In genomic region chr4:140957725-140958124, GRCm38 (mm10) we compare ENCODE assay signal across 8 mouse cellular contexts. TPM values are rescaled to one million over a fixed set of nuclear protein-coding genes. Genes with fewer than 3 reads are reported as not detected.
A peak's percentile ranks its signal among the peaks of the same experiment; 100 is the strongest.
DNase-seq lines count a peak whose midpoint lies in the region; ATAC-seq and TF ChIP-seq lines count a peak whose summit lies in the region.

No protein-coding gene starts in this region.

- ATAC-seq in forebrain, embryonic 14.5 days = peak; percentile 30
- no peak for ATAC-seq in lung, embryonic 14.5 days (ENCODE audit: insufficient read depth)
- ATAC-seq in neural tube, embryonic 15.5 days (ENCODE audit: low FRiP score) = 0 out of 2 replicates have a peak, but pooled peaks have one; percentile 33

- no peaks in the 10 kb centered on the region for H3K4me1 ChIP-seq in ES-Bruce4 (ENCODE audit: control insufficient read depth, insufficient read depth, low read length)
- peaks cover 15% of the 10 kb centered on the region for H3K4me1 ChIP-seq in forebrain, embryonic 14.5 days (ENCODE audit: control insufficient read depth, insufficient read depth, low read length)
- H3K4me1 ChIP-seq in lung, embryonic 14.5 days (ENCODE audit: insufficient read depth) = peaks cover 8% of the 10 kb centered on the region
- H3K4me1 ChIP-seq in neural tube, embryonic 15.5 days = peaks cover 32% of the 10 kb centered on the region

- no peak overlapping the region for H3K27ac ChIP-seq in ES-Bruce4 (ENCODE audit: insufficient read depth, low read length)
- peak overlapping the region; percentile 62 for H3K27ac ChIP-seq in forebrain, embryonic 14.5 days (ENCODE audit: low read depth, low read length)
- H3K27ac ChIP-seq in lung, embryonic 14.5 days (ENCODE audit: low read depth) = no peak overlapping the region
- H3K27ac ChIP-seq in neural tube, embryonic 15.5 days (replicated peaks) = peak overlapping the region; percentile 54

- intact Hi-C loops in heart, postnatal 14 days (cut with DNase I) = loop anchor here (1.0 to 5.0 kb wide), 5 partner anchors 50 to 233 kb away; partner anchors contain the start of genes Padi2 and Padi3

- TF ChIP-seq POLR2A in ES-Bruce4 (IDR thresholded peaks at IDR 0.05; ENCODE audit: insufficient read depth, low read length) = no peak

- peak; percentile 72 for DNase-seq in cerebellum, adult 11-12 months
- peak; percentile 88 for DNase-seq in forebrain, embryonic 14.5 days (ENCODE audit: low spot score)
- DNase-seq in heart, postnatal 14 days = peak; percentile 83 to 84
- DNase-seq in layer of hippocampus, adult 18-20 months (ENCODE audit: low spot score in 2 of 2) = peak; percentile 61 to 87
- DNase-seq in lung, embryonic 14.5 days = peak; percentile 89
- peak; percentile 66 to 73 for DNase-seq in thymus, adult 18-20 months

- H3K27me3 ChIP-seq in ES-Bruce4 (ENCODE audit: control insufficient read depth, insufficient read depth, low read length, poor library complexity, severe bottlenecking) = no peaks in the 10 kb centered on the region
- no peaks in the 10 kb centered on the region for H3K27me3 ChIP-seq in forebrain, embryonic 14.5 days (replicated peaks; ENCODE audit: control insufficient read depth, insufficient read depth, low read length)
- no peaks in the 10 kb centered on the region for H3K27me3 ChIP-seq in lung, embryonic 14.5 days (ENCODE audit: insufficient read depth, low read length)
- no peaks in the 10 kb centered on the region; the same call in 1 of the 2 replicates for H3K27me3 ChIP-seq in neural tube, embryonic 15.5 days (replicated peaks)

- under 1% methylated on average over 13 of the region's 13 CpGs for WGBS in forebrain, embryonic 14.5 days
- WGBS in lung, embryonic 14.5 days = 1% methylated on average over 13 of the region's 13 CpGs
- WGBS in neural tube, embryonic 15.5 days = under 1% methylated on average over 13 of the region's 13 CpGs

- peak overlapping the region; percentile 11; the same call in 1 of the 2 replicates for H3K4me3 ChIP-seq in ES-Bruce4 (ENCODE audit: low read depth, low read length)
- peak overlapping the region; percentile 42 for H3K4me3 ChIP-seq in forebrain, embryonic 14.5 days (ENCODE audit: low read depth, low read length)
- peak overlapping the region; percentile 30 for H3K4me3 ChIP-seq in lung, embryonic 14.5 days (ENCODE audit: low read depth, low read length)
- peak overlapping the region; percentile 45 for H3K4me3 ChIP-seq in neural tube, embryonic 15.5 days (replicated peaks)

- peak overlapping the region; percentile 78 for H3K4me2 ChIP-seq in forebrain, embryonic 14.5 days (ENCODE audit: low read length)
- peak overlapping the region; percentile 69 for H3K4me2 ChIP-seq in lung, embryonic 14.5 days
- peak overlapping the region; percentile 86 for H3K4me2 ChIP-seq in neural tube, embryonic 15.5 days

- TF ChIP-seq CTCF in ES-Bruce4 (IDR thresholded peaks at IDR 0.05; ENCODE audit: low read depth, low read length) = peak; percentile 97
- TF ChIP-seq CTCF in lung, embryonic 14.5 days (IDR thresholded peaks at IDR 0.05; ENCODE audit: low read depth) = peak; percentile 99

- H3K9me3 ChIP-seq in ES-Bruce4 (replicated peaks; ENCODE audit: control insufficient read depth, insufficient read depth, low read length, poor library complexity, severe bottlenecking) = no peaks in the 10 kb centered on the region
- H3K9me3 ChIP-seq in forebrain, embryonic 14.5 days (replicated peaks; ENCODE audit: control insufficient read depth, low read length) = no peaks in the 10 kb centered on the region
- H3K9me3 ChIP-seq in lung, embryonic 14.5 days (ENCODE audit: low read depth, low read length) = no peaks in the 10 kb centered on the region
- no peaks in the 10 kb centered on the region for H3K9me3 ChIP-seq in neural tube, embryonic 15.5 days (replicated peaks)

- H3K9ac ChIP-seq in ES-Bruce4 (ENCODE audit: low read depth, poor library complexity, severe bottlenecking) = no peak overlapping the region
- peak overlapping the region; percentile 59 for H3K9ac ChIP-seq in forebrain, embryonic 14.5 days (ENCODE audit: low read length)
- peak overlapping the region; percentile 30 for H3K9ac ChIP-seq in lung, embryonic 14.5 days
- H3K9ac ChIP-seq in neural tube, embryonic 15.5 days (replicated peaks) = peak overlapping the region; percentile 49

- no peak for TF ChIP-seq EP300 in ES-Bruce4 (IDR thresholded peaks at IDR 0.05; ENCODE audit: insufficient read depth, low read depth, low read length)

- H3K36me3 ChIP-seq in ES-Bruce4 (ENCODE audit: control insufficient read depth, insufficient read depth, low read length, poor library complexity, severe bottlenecking) = no peaks in the 10 kb centered on the region
- no peaks in the 10 kb centered on the region for H3K36me3 ChIP-seq in forebrain, embryonic 14.5 days (ENCODE audit: control insufficient read depth, insufficient read depth, low read length)
- H3K36me3 ChIP-seq in lung, embryonic 14.5 days (ENCODE audit: insufficient read depth) = no peaks in the 10 kb centered on the region
- no peaks in the 10 kb centered on the region for H3K36me3 ChIP-seq in neural tube, embryonic 15.5 days

RNA-seq across cellular contexts. Expression of gene Sdhb, which starts 3.3 kb away (rescaled TPM):
- 99.6 and 103 TPM in 2 replicates for polyA plus RNA-seq in ES-Bruce4 (2011; ENCODE audit: insufficient read depth, insufficient read length, low read depth, missing spikeins)
- polyA plus RNA-seq in forebrain, embryonic 14.5 days (2014; fragmentation: Nextera tagmentation; extraction: Ambion mirVana) = 508 and 541 TPM in 2 replicates
- 100 to 1,000 TPM; 916 to 936 TPM for total RNA-seq in heart, postnatal 14 days (2021)
- total RNA-seq in layer of hippocampus, adult 18-20 months (2021) = 100 to 1,000 TPM; 183 to 190 TPM
- 382 and 392 TPM in 2 replicates for polyA plus RNA-seq in lung, embryonic 14.5 days (2014; fragmentation: Nextera tagmentation; extraction: Ambion mirVana)
- 492 and 530 TPM in 2 replicates for polyA plus RNA-seq in neural tube, embryonic 15.5 days (2015; fragmentation: Nextera tagmentation; extraction: Ambion mirVana)

RNA-seq across cellular contexts. Expression of gene Atp13a2, which starts 28.9 kb away (rescaled TPM):
- 16.8 and 17.0 TPM in 2 replicates for polyA plus RNA-seq in ES-Bruce4 (2011; ENCODE audit: insufficient read depth, insufficient read length, low read depth, missing spikeins)
- 79.9 and 110 TPM in 2 replicates for polyA plus RNA-seq in forebrain, embryonic 14.5 days (2014; fragmentation: Nextera tagmentation; extraction: Ambion mirVana)
- total RNA-seq in heart, postnatal 14 days (2021) = 10 to 100 TPM; 20.7 to 21.7 TPM
- 100 to 1,000 TPM; 151 to 157 TPM for total RNA-seq in layer of hippocampus, adult 18-20 months (2021)
- 34.0 and 37.2 TPM in 2 replicates for polyA plus RNA-seq in lung, embryonic 14.5 days (2014; fragmentation: Nextera tagmentation; extraction: Ambion mirVana)
- polyA plus RNA-seq in neural tube, embryonic 15.5 days (2015; fragmentation: Nextera tagmentation; extraction: Ambion mirVana) = 162 and 188 TPM in 2 replicates

RNA-seq across cellular contexts. Expression of gene Padi2, which starts 51.6 kb away (rescaled TPM):
- polyA plus RNA-seq in ES-Bruce4 (2011; ENCODE audit: insufficient read depth, insufficient read length, low read depth, missing spikeins) = 6.3 TPM in 2 replicates
- polyA plus RNA-seq in forebrain, embryonic 14.5 days (2014; fragmentation: Nextera tagmentation; extraction: Ambion mirVana) = 0.27 and 0.31 TPM in 2 replicates
- 1 to 10 TPM in 1 of 2 experiments, under 1 TPM in 1; 0.41 to 1.1 TPM for total RNA-seq in heart, postnatal 14 days (2021)
- 10 to 100 TPM; 25.0 to 27.3 TPM for total RNA-seq in layer of hippocampus, adult 18-20 months (2021)
- polyA plus RNA-seq in lung, embryonic 14.5 days (2014; fragmentation: Nextera tagmentation; extraction: Ambion mirVana) = 1.1 and 1.8 TPM in 2 replicates
- polyA plus RNA-seq in neural tube, embryonic 15.5 days (2015; fragmentation: Nextera tagmentation; extraction: Ambion mirVana) = 1.0 and 2.9 TPM in 2 replicates

RNA-seq across cellular contexts. Expression of gene Mfap2, which starts 52.5 kb away (rescaled TPM):
- polyA plus RNA-seq in ES-Bruce4 (2011; ENCODE audit: insufficient read depth, insufficient read length, low read depth, missing spikeins) = 4.5 and 5.2 TPM in 2 replicates
- polyA plus RNA-seq in forebrain, embryonic 14.5 days (2014; fragmentation: Nextera tagmentation; extraction: Ambion mirVana) = 255 and 287 TPM in 2 replicates
- 10 to 100 TPM; 24.5 to 28.1 TPM for total RNA-seq in heart, postnatal 14 days (2021)
- total RNA-seq in layer of hippocampus, adult 18-20 months (2021) = 1 to 10 TPM; 3.4 to 4.5 TPM
- polyA plus RNA-seq in lung, embryonic 14.5 days (2014; fragmentation: Nextera tagmentation; extraction: Ambion mirVana) = 517 and 566 TPM in 2 replicates
- 210 and 222 TPM in 2 replicates for polyA plus RNA-seq in neural tube, embryonic 15.5 days (2015; fragmentation: Nextera tagmentation; extraction: Ambion mirVana)

Comparison
In these comparisons a context has a peak if more than half of its experiments do, and no peak if none do; other contexts are left out.
1. H3K27ac ChIP-seq: peak in forebrain, embryonic 14.5 days (single experiment) and neural tube, embryonic 15.5 days (single experiment); none in ES-Bruce4 (single experiment) and lung, embryonic 14.5 days (single experiment).
2. Peak in every context shown above with its lines, with median percentiles within 50 percentile points of each other: H3K4me3 ChIP-seq, DNase-seq and H3K4me2 ChIP-seq.